Mouse (Mus musculus): ENCODE measurements at regions not wholly inside any gene's neighbourhood (a gene's known extent, or its start where the extent isn't known, plus 50 kb on each side); places are given as distances from the start of the nearest gene placed in this dataset.

DNA sequence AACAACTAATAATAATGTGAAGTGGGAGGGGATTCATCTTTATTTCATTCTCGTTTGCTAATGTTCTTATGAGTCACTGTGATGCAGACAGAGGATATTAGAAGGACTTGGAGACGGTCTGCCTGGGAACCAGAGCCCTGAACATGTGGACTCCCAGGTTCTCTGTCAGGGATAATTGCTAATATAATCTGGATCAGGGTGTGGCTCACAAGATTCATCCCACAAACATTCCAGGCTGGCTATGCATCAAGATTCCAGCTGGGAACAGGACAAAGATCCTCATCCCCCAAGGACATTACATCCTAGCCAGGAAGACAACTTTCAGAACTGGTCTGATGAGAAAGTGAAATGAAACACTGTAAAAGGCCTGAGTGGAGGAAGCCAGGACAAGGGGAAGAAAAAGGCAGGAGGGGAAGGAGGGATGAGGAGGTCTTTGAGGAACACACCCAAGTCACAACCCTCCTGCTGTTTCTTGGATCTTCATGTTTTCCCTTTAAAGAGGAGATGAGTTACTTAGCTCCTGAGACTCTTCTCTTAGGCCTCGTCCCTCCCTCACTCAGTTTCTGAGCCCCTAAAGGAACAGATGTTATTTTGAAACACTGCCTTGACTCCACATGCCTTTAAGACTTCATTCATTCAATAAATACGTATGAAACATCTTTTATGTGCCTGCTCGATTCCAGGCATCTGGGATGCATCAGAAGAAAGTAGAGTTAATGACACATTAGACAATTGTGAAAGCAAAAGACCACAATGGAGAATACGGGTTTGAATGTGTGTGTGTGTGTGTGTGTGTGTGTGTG lies 360.9 kb downstream of the Efnb2 start:
- Histone ChIP-seq H3K4me1 (ENCODE audit: control insufficient read depth in 1 of 2, insufficient read depth in 2 of 2, low read length in 2 of 2) (no peaks in the 10 kb centered on the region), H3K27me3 (ENCODE audit: control insufficient read depth in 1 of 2, insufficient read depth in 2 of 2, low read length in 2 of 2) (no peaks in the 10 kb centered on the region), H3K79me2 (ENCODE audit: control insufficient read depth, insufficient read depth, low read length, poor library complexity) (no peaks in the 10 kb centered on the region), H3K27ac (ENCODE audit: control insufficient read depth, low read depth, low read length) (no peak overlapping the region), H3K9me3 (replicated peaks; ENCODE audit: insufficient read depth, low read length) (no peaks in the 10 kb centered on the region), H3K4me3 (ENCODE audit: control insufficient read depth in 1 of 2, insufficient read depth in 1 of 2, low read depth in 2 of 2, low read length in 2 of 2) (no peak overlapping the region), H3K9ac (ENCODE audit: control insufficient read depth, low read depth, low read length, poor library complexity, severe bottlenecking) (no peak overlapping the region), H3K36me3 (ENCODE audit: control insufficient read depth in 1 of 2, insufficient read depth in 2 of 2, low read length in 2 of 2) (no peaks in the 10 kb centered on the region)
- no peak for DNase-seq (ENCODE audit: low read depth, low spot score)
- no peak for TF ChIP-seq CHD2 (IDR thresholded peaks at IDR 0.05; ENCODE audit: low read length)
- no peak for TF ChIP-seq USF1 (IDR thresholded peaks at IDR 0.05; ENCODE audit: low read depth, low read length)
- no peak for TF ChIP-seq UBTF (IDR thresholded peaks at IDR 0.05; ENCODE audit: borderline replicate concordance, insufficient read depth, low read depth, low read length)
- TF ChIP-seq ETS1 (IDR thresholded peaks at IDR 0.05; ENCODE audit: low read depth, low read length): no peak
- no peak for TF ChIP-seq MYC (IDR thresholded peaks at IDR 0.05; ENCODE audit: low read depth, low read length)
- TF ChIP-seq POLR2AphosphoS5 (IDR thresholded peaks at IDR 0.05; ENCODE audit: borderline replicate concordance, low read depth, low read length): no peak
- no peak for TF ChIP-seq USF2 (IDR thresholded peaks at IDR 0.05; ENCODE audit: borderline replicate concordance in 1 of 2, insufficient read depth in 1 of 2, low read depth in 1 of 2, low read length in 2 of 2)
- TF ChIP-seq HCFC1 (IDR thresholded peaks at IDR 0.05; ENCODE audit: low read depth, low read length): no peak
- TF ChIP-seq CHD1 (IDR thresholded peaks at IDR 0.05; ENCODE audit: low read depth, low read length): no peak
- no peak for TF ChIP-seq ZC3H11A (IDR thresholded peaks at IDR 0.05; ENCODE audit: low read depth, low read length)
- TF ChIP-seq MEF2A (IDR thresholded peaks at IDR 0.05; ENCODE audit: extremely low read depth, insufficient replicate concordance, low read depth, low read length, poor library complexity, severe bottlenecking): no peak
- no peak for TF ChIP-seq RAD21 (IDR thresholded peaks at IDR 0.05; ENCODE audit: low read depth, low read length)

DNA sequence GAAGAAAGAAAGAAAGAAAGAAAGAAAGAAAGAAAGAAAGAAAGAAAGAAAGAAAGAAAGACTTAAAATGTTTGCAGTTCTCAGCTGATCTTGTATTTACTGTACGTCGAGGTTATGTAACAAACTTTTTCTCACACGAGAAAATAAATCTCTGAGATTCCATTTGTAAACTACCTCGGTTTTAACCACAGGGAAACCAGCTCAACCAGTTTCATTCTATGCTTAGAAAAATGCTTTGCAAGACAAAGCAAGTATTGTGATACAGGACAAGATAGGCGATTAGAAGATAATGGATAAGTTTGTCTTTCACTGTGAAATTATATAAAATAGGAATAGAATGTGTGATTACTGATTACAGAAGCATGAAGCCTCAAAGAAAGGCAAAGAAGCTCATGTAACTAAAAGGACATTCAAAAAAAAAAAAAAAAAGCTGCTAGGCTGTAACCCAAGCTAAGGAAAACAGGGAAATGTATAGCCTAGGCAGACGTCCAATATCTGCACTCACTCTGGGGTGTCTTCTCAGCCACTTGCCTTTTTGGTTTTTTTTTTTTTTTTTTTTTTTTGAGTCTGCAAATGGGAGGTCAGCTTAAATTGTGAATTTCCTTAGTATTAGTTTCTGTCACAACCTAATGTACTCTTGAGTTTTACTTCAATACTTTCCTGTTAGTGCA lies 368.3 kb downstream of the Efnb2 start:
- no peaks in the 10 kb centered on the region for H3K79me2 ChIP-seq (ENCODE audit: control insufficient read depth, insufficient read depth, low read length, poor library complexity)

More for the DNA sequence above, 368.3 kb downstream of the Efnb2 start:
- no peak overlapping the region for H3K9ac ChIP-seq (ENCODE audit: control insufficient read depth, low read depth, low read length, poor library complexity, severe bottlenecking)
- no peak for DNase-seq (ENCODE audit: low read depth, low spot score)
- H3K4me3 ChIP-seq (ENCODE audit: control insufficient read depth in 1 of 2, insufficient read depth in 1 of 2, low read depth in 2 of 2, low read length in 2 of 2): no peak overlapping the region
- no peaks in the 10 kb centered on the region for H3K27me3 ChIP-seq (ENCODE audit: control insufficient read depth in 1 of 2, insufficient read depth in 2 of 2, low read length in 2 of 2)
- H3K36me3 ChIP-seq (ENCODE audit: control insufficient read depth in 1 of 2, insufficient read depth in 2 of 2, low read length in 2 of 2): no peaks in the 10 kb centered on the region
- TF ChIP-seq USF2 (IDR thresholded peaks at IDR 0.05; ENCODE audit: borderline replicate concordance in 1 of 2, insufficient read depth in 1 of 2, low read depth in 1 of 2, low read length in 2 of 2): no peak
- no peak for TF ChIP-seq MYB (IDR thresholded peaks at IDR 0.05; ENCODE audit: low read depth, low read length)
- no peak for TF ChIP-seq MAZ (IDR thresholded peaks at IDR 0.05; ENCODE audit: low read depth, low read length)
- no peak for TF ChIP-seq USF1 (IDR thresholded peaks at IDR 0.05; ENCODE audit: low read depth, low read length)
- no peak for TF ChIP-seq CHD1 (IDR thresholded peaks at IDR 0.05; ENCODE audit: low read depth, low read length)
- no peak for TF ChIP-seq HCFC1 (IDR thresholded peaks at IDR 0.05; ENCODE audit: low read depth, low read length)
- no peak for TF ChIP-seq TCF12 (IDR thresholded peaks at IDR 0.05; ENCODE audit: low read depth, low read length)
- no peak for TF ChIP-seq POLR2A (IDR thresholded peaks at IDR 0.05; ENCODE audit: control insufficient read depth in 1 of 2, insufficient read depth in 1 of 2, low read depth in 1 of 2, low read length in 2 of 2, poor library complexity in 1 of 2)
- TF ChIP-seq TAL1 (IDR thresholded peaks at IDR 0.05; ENCODE audit: low read length): no peak
- TF ChIP-seq KAT2A (conservative IDR thresholded peaks at IDR 0.05; ENCODE audit: low read depth, low read length): no peak
- no peak for TF ChIP-seq SMC3 (IDR thresholded peaks at IDR 0.05; ENCODE audit: low read depth, low read length)
- TF ChIP-seq ZC3H11A (IDR thresholded peaks at IDR 0.05; ENCODE audit: low read depth, low read length): no peak
- no peak for TF ChIP-seq TBP (IDR thresholded peaks at IDR 0.05; ENCODE audit: low read depth, low read length)
- no peak for TF ChIP-seq RCOR1 (IDR thresholded peaks at IDR 0.05; ENCODE audit: low read depth, low read length)
- TF ChIP-seq NELFE (IDR thresholded peaks at IDR 0.05; ENCODE audit: low read depth, low read length): no peak
- no peak for TF ChIP-seq EP300 (IDR thresholded peaks at IDR 0.05; ENCODE audit: low read depth in 1 of 2, low read length in 2 of 2)
- no peak overlapping the region for H3K27ac ChIP-seq (ENCODE audit: control insufficient read depth, low read depth, low read length)
- no peaks in the 10 kb centered on the region for H3K4me1 ChIP-seq (ENCODE audit: control insufficient read depth in 1 of 2, insufficient read depth in 2 of 2, low read length in 2 of 2)
- H3K9me3 ChIP-seq (replicated peaks; ENCODE audit: insufficient read depth, low read length): no peaks in the 10 kb centered on the region
